Mouse (Mus musculus) adrenal gland, postnatal 10 days (tissue): ENCODE results near the gene Hsp90aa1. TPM values are rescaled to one million over a fixed set of nuclear protein-coding genes. Genes with fewer than 3 reads are reported as not detected.
"Not testable (repeated sequence)": the region's sequence is repeated elsewhere in the genome, so short reads cannot be mapped to it uniquely, and the experiment has no call there.

ENCODE experiments used
- DNase-seq: peaks from one replicate; pipeline ENCODE4 v3.0.0; 2021; ENCODE audit warnings: mixed read lengths
- total RNA-seq, 2 experiments: library from RNA; stranded (reverse); gene quantifications; 2 replicates each; pipeline ENCODE4 v1.2.3; 2021

The Hsp90aa1 gene
- total RNA-seq, 2 experiments from 2014 or later: 271 to 276 TPM

DNA sequence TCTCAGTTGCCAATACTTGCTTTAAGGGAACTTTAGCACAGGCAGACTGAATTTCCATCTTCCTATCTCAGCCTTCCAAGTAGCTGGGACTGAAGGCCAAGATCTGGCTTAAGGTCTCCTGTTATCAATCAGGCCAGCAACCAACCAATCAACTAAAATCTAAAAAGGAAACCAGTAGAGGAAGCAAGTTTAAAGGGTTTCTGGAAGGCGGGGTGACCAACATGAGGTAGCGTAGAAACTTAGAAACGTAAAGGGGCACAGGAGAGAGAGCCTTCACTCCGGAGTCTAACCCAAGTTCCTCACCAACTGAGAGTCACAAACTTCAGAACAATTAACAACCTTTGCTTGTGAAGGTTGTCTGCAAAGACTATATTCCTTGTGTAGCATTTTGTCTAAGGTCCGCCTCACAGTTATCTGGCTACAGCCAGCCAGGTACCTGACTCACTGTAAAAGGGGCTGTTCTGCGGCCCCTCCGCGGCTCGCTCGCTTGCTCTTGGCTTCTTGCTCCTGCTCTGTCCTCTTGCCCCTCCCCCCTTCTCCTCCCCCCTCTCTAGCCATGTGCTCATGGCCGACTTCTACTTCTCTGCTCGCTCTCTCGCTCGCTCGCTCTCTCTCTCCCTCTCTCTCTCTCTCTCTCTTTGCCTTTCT, 3.9 kb downstream of the Hsp90aa1 start:
- DNase-seq: no peak

DNA sequence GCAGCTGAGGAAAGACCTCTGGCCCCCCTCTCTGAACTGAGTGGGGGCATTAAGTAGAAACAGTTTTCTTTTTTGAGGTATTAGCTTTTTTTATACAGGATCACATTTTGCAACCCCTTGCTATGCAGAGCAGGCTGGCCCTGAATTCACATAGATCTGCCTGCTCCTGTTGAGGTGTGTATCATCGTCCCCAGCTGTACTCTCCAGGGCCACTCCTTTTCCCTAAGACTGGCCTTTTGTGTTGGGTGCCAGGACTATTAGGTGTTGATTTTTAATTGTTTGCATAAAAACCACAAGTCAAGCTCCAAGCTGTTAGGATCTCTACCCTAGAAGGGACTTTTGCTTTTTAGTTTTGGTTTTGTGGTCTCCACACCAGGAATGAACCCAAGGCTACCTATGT, 4.4 kb downstream of the Hsp90aa1 start:
- no peak for DNase-seq

DNA sequence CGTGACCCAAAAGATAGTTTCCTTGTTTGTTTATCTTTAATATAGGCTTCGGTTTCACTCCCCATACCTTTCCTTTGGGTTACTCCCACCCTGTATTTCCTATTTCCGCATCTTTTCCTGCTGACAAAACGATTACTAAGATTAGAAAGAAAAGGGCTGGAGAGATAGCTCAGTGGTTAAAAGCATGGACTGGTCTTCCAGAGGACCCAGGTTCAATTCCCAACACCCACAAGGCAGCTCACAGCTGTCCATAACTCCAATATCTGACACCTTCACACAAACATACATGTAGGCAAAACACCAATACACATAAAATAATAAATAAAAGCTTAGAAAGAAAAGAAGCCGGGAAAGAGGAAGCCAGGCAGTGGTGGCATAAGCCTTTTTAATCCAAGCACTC, 5.1 kb downstream of the Hsp90aa1 start:
- no peak for DNase-seq

DNA sequence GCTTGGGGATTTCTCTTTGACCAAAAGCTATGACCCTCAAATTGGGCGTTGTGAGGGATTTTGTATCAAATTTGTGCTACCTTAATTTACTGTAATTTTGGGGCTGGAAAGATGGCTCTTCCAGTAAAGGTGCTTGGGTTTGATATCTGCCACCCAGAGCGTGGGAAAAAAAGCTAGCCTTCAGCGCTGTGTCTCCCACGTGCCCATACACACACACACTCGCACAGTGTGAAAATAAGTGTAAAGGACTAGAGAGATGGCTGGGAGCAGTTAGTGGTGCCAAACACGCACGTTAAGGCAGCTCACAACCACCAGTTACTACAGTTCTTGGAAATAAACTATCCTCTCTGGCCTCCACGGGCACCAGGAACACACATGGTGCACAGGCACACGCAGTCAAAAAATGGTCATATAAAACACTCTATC, 5.5 kb downstream of the Hsp90aa1 start:
- no peak for DNase-seq

DNA sequence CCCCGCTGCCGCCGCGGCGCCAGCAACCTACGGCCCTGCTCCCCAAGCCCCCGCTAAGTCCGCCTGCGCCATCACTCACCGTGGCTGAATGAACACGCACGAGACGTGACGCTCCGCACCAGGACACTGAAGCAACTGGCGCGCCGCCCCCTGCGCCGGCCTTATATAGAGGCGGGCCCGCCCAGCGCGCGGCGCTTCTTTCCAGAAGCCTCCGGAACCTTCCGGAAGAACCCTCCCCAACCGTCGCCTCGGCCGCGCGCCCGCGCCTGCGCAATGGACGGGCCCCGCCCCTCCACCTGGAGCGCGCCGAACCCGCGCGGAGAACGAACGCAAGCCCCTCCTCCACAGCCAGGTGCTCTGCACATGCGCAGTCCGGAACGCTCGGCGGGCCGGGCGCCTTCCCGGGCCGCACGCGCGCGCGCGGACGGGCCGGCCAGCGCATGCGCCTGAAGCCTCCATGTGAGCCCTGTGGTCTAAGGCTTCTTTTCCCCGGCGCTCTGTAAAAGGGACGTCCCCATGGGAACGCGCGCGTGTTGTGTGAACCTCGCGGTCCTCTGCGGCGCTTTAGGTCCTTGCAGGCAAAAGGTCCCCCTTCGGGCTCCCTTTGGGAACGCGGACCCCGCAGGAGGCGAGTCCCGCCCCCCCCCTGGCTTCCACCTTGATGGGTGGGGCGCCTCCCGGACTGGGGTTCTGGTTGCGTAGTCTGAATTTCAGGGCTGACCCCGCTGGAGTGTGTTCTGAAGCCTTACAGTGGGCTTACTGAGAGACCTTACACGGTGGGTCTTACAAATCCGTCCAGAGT, 6.2 kb downstream of the Hsp90aa1 start:
- DNase-seq: peak; percentile 99

DNA sequence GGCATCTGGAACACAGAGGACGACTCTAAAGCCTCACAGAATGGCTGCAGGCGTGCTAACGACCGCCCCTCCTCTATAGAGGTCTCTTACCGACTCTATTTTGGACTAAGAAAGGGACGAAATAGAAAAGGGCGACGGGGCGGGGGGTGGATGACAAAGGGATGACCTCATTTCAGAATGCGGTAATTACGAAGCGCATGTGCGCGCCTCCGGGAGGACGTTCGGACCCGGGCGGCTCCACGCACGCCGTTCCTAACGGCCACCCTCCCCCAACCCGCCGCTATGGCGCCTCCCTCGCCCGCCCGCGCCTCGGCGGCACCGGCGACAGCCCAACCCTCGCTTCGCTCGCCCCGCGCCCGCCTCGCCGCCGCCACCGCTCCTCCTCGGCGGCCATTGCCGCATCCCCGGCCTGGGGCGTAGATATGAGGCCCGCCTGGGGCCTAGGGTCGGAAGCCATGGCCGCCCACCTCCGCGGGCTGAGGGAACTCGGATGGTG, 6.8 kb downstream of the Hsp90aa1 start:
- peak; percentile 67 for DNase-seq

DNA sequence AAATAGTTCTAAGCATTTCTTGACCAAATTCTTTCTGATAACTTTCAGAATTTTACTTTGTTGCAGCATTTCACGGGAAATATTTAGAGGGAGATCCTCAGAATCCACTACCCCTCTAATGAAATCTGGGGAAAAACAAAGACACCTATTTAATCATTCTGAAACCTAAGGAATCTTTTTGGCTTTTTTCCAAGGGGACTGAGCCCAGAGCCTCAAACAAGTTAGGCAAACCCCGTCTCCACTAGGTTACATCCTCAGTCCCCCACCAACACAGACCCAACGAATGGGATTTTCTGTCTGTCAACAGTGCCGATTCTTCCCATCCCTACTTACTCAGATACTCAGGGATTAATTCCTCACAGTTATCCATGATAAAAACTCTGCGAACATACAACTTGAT, 9.2 kb downstream of the Hsp90aa1 start:
- not testable (repeated sequence) for DNase-seq

DNA sequence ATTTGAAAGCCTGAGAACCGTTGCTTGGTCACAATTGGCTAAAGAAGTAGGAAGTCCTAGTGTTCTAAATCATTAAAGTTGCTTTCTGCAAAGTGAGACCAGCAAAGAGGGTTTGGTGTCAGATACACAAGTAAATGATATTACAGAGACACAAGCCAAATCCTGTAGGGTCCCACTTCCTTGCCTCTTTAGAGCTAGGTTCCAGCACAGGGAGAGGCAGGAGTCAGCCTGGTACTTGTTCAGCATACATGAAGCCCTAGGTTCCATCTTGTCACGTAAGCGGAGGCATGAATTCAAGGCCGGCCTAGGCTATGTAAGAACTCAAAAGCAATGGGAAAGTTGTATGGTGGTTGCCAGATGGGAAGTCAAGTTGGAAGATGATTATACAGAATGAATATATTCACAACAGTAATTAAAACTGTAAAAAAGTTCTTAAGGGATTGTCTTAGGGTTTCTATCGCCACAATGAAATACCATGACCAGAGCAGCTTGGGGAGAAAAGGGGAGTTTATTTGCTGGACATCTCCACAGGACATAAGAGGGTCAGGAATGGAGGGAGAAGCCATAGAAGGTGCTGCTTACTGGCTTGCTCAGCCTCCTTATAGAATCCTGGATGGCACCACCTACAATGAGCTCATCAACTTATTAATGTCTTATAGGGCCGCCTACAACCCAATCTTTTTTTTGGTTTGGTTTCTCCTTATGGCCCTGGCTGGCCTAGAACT, 12.4 kb downstream of the Hsp90aa1 start:
- no peak for DNase-seq

DNA sequence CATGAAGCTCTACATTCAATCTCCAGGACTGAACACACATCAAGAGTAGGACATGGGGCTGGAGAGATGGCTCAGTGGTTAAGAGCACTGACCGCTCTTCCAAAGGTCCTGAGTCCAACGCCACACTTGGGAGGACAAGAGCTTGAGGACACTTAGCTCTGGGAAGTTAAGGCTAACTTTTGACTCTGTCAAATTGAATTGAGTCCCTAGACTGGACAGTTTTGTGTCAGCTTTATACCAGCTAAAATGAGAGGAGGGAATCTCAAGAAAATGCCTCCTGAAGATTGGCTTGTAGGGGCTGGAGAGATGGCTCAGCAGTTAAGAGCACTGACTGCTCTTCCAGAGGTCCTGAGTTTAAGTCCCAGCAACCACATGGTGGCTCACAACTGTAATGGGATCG, 13.6 kb downstream of the Hsp90aa1 start:
- DNase-seq: not testable (repeated sequence)

DNA sequence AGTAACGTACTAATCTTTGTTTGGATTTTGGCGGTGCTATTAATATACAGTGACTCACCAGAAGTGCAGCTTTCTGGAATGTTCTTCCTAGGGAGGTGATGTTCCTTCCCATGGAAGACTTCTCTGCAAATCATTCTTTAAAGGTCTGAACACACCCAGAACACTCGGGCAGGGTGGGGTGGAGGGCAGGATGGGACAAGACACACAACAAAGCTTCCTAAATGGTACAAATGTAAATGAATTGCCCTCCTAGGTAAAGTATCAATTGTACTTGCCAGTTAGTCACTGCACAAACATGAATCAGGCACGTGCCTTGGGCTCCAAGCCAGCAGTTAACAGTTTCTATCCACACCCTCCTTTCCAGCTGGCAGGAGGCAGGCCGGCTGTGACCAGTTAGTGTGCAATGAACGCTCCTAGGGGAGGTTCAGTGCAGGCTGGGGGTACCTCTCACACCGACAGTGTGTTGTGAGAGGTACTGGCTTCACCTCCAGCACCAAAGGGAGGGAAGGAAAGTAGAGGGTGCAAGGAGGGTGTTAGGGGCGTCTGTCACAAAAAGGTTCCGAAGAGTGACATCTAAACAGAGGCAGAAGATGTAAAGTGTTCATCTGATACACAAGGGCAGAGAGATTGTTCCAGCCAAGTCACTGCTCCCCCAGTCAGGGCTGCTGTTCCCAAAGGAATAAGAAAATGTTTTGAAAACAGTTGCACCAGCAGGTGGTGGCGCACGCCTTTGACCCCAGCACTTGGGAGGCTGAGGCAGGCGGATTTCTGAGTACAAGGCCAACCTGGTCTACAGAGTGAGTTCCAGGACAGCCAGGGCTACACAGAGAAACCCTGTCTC, 14.4 kb downstream of the Hsp90aa1 start:
- peak; percentile 78 for DNase-seq

DNA sequence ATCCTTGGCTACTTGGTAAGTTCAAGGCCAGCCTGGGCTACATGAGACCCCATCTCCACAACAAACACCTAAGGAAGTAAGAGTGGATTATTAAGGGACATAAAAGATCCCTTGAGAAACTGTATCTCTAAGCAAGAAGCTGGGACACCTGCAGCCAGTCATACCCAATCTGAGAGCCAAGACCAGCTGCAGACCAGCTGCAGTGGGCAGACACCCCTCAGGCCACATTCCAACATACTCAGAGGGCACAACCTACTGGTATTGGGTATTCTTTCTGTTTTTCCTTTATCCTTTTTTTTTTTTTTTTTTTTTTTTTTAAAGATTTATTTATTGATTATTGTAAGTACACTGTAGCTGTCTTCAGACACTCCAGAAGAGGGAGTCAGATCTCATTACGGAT, 18.9 kb downstream of the Hsp90aa1 start:
- DNase-seq: no peak

DNA sequence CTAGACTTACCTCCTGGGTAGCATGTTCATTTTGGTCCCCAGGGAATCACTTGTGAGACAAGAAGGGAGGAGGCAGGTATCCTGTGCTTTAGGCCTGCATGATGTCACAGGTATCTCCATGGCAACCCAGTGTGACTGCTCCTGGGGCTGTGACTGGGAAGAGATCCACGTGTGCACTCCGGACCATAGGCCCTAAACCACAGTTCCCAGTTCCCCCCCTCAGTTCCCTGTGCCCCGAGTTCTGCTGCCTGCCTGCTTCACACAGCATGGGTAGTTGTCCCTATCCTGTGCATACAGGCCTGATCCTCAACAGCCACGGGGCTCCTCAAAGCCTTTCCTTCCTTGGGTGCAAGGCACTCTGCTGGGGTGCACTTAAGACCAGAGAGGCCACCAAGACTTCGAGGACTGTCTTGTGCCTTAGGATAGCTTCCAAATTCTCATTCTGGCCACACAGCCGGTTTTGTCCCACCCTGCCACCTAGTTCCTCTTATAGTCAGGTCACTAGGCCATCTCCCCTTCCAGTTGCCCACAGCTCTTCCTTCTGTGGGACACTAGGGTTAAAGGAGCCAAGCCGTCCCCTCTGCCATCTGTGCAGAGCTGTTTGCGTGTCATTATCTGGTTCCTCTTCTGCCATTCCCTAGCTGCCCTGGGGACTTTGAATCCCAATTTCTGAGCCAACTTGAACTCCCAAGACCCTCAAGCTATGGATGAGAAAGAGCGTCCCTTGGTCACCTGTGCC, 19.8 kb downstream of the Hsp90aa1 start, which contains the start of gene 1700001K19Rik:
Gene 1700001K19Rik, minus strand, starts transcription at position 59 of the 739 bp plus-strand sequence.
- DNase-seq: no peak

DNA sequence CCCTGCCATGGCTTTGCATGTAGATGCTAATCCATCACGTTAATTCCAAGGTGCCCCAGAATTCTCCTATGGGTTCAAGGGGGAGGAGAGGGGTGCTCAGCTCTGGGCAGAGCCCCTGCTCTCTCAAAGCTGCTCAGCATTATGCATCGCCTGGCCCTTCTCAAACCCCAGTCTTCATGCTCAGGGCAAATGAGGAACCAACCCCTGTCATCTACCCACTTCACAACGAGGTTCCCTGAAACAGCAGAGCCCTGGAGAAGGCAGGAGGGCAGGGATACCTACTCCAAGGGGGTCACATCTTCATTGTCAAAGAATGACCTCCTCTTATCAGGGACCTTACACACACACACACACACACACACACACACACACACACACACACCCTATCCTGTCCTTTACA, 20.6 kb downstream of the Hsp90aa1 start:
- no peak for DNase-seq

DNA sequence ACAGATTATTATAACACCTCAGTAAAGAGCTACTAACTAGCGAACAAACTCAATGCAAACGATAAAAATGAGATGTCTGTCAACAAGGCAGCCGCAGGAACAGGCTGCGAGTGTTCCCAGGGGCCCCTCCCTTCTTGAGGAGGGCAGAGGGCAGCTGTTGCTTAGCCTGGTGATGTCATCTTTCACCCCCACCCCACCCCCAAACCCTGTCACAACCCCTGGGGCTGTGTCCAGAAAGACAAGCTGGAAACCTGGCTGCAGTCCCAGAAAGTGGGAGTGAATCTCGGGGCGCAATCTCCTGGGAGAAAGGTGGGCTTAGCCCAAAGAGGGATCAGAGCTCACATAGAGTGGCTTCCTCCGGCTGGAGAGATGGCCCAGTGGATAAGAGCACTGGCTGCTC, 21.3 kb downstream of the Hsp90aa1 start:
- peak; percentile 41 for DNase-seq

DNA sequence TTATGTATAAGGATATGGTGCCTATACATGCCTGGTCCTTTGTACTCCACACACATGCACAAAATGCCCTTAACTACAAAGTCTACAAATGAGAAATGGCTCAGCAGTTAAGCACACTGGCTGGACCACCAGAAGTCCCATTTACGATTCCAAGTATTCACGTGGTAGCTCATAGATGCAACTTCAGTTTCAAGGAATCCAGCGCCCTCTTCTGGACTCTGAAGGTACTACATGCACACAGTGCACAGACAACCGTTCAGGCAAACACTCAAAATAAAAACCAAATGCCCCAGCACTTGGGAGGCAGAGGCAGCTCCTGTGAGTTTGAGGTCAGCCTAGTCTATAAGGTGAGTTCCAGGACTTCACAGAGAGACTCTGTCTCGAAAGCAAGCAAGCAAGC, 28.3 kb downstream of the Hsp90aa1 start:
- DNase-seq: no peak

DNA sequence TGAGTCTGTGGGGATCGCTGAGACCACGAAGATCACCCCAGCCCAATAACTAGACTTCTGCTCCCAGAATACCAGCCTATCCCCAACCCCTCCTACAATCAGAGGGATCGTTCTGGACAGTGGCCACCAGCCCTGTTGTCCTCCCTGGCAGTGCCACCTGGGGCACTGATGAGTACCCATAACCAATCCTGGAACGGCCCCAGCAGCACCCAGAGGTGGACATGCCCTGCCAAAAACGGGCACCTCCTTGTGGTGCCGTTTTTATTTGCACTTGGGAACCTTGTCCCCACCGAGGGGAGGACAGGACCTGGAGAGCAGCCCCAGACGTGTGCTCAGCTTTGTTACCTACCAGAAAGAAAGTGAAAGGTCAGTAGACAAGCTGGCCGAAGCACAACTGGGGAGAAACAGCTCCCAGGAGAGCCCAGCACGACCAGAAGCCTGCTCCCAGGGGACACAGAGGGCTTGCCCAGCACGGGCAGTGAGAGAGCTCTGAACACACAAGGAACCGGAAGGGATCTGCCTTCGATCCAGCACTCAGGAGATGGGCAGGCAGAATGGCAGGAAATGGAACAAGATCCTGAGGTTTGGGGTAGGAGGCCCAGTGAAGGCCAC, 35.0 kb downstream of the Hsp90aa1 start:
- peak; percentile 68 for DNase-seq

DNA sequence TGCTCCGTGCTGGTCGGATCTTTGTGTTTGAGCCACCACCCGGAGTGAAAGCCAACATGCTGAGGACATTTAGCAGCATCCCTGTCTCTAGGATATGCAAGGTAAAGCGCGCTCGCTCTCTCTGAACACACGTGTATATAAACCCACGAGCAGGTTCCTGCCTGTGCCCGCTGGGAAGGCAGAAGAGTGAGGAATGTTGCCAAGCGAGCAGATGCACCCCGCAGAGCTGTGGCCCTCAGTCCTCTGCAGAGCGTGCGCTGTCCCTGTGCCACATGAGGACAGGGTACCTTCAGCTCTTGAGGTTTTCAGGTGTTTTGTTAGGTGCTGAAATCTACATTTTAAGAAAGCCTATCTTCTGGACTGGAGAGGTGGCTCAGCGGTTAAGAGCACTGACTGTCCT, 40.8 kb downstream of the Hsp90aa1 start:
- DNase-seq: no peak

DNA sequence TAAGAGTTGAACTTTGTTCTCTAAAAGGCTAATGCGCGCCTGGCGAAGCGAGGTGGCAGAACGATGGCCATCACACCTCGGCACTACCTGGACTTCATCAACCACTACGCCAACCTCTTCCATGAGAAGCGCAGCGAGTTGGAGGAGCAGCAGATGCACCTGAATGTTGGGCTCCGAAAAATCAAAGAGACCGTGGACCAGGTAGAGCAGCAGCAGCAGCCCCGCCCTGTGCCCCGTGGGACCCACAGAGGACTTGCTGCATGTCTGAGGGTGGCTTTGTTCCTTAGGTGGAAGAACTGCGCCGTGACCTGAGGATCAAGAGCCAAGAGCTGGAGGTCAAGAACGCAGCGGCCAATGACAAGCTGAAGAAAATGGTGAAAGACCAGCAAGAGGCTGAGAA, 51.1 kb downstream of the Hsp90aa1 start:
- DNase-seq: no peak

DNA sequence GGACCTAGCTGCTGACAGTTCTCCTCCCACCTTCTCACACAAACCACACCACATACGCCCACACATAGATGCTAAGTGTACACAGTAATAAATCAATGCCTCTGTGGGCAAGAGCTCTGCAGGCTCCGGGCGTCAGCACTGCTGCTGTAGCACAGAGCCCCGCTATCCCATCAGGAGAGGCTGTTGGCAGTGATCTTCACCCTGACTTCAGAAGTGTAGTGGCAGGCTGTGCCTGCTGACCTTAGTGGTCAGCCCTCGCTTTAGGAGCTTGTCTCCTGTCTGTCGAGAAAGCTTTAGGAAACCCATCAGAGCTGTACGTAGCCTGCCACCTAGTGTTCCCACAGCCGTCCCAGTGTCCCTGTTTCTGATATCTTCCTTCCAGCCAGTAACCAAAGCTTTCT, 52.3 kb downstream of the Hsp90aa1 start:
- DNase-seq: no peak
